15 mouse cellular contexts compared by ENCODE assay signal in the genomic region with DNA sequence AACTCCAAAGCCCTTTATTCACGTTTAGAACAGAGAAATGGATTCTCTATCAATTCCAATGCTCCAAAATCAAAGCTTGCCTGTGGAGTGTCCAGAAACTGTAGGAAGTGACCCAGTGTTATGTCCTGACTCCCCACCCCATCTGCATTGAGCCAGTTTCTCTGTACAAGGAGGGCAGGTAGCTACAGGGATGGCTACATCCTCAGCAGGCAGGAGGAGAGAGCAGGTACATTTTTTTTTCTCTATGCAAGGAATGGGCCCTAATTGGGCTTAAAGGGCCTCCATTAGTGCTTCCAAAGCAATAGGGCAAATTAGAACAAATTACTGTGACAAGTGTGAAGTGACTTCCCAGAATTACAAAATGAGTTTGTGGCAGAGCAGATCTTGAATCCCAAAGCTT. TPM values are rescaled to one million over a fixed set of nuclear protein-coding genes. Genes with fewer than 3 reads are reported as not detected.
DNase-seq lines count a peak whose midpoint lies in the region; ATAC-seq lines count a peak whose summit lies in the region.
"Had no signal": no experiment of that assay in that cellular context is flagged by ENCODE, and none has a peak within 500 bp of the region (broad histone marks: within the 10 kb centered on the region; RNA-seq: fewer than 3 reads in every experiment).

No protein-coding gene starts in this region.

- DNase-seq in hindbrain, embryonic 10.5 days (ENCODE audit: low spot score), result no peak
- DNase-seq in midbrain, embryonic 14.5 days, result no peak
- no peak for DNase-seq in midbrain, embryonic 11.5 days (ENCODE audit: low spot score, missing footprints)
- no peak for DNase-seq in thymus, postnatal 4 days
- DNase-seq in cerebellum, adult 8-10 months, result no peak
- DNase-seq: thymus, adult 18-20 months had no signal

- peak; percentile 53; the same call in 1 of the 2 replicates for ATAC-seq in hindbrain, embryonic 13.5 days (ENCODE audit: low FRiP score)
- no peak for ATAC-seq in midbrain, embryonic 14.5 days (ENCODE audit: low FRiP score, low TSS enrichment)
- ATAC-seq in midbrain, embryonic 11.5 days (ENCODE audit: low FRiP score), result no peak
- peak; percentile 41 for ATAC-seq in hindbrain, embryonic 16.5 days
- ATAC-seq in neural tube, embryonic 14.5 days (ENCODE audit: low read depth), result peak; percentile 41; the same call in 1 of the 2 replicates
- ATAC-seq: intestine, embryonic 15.5 days had no signal

- H3K27ac ChIP-seq in hindbrain, embryonic 13.5 days, result no peak overlapping the region
- no peak overlapping the region for H3K27ac ChIP-seq in hindbrain, embryonic 10.5 days
- peak overlapping the region; percentile 37; the same call in 1 of the 2 replicates for H3K27ac ChIP-seq in midbrain, embryonic 14.5 days (replicated peaks; ENCODE audit: low read depth, low read length)
- no peak overlapping the region for H3K27ac ChIP-seq in midbrain, embryonic 11.5 days (ENCODE audit: low read depth, low read length)
- no peak overlapping the region for H3K27ac ChIP-seq in hindbrain, embryonic 16.5 days (ENCODE audit: low read depth, low read length)
- no peak overlapping the region for H3K27ac ChIP-seq in neural tube, embryonic 14.5 days (ENCODE audit: low read depth, low read length)
- H3K27ac ChIP-seq: embryonic facial prominence, embryonic 10.5 days; intestine, embryonic 15.5 days; layer of hippocampus, adult 2 months had no signal

- H3K4me2 ChIP-seq in hindbrain, embryonic 13.5 days, result no peak overlapping the region
- H3K4me2 ChIP-seq in midbrain, embryonic 14.5 days (ENCODE audit: low read length), result no peak overlapping the region
- H3K4me2 ChIP-seq in midbrain, embryonic 11.5 days, result no peak overlapping the region
- H3K4me2 ChIP-seq in hindbrain, embryonic 16.5 days (ENCODE audit: low read length), result no peak overlapping the region
- no peak overlapping the region for H3K4me2 ChIP-seq in neural tube, embryonic 14.5 days (ENCODE audit: low read depth, low read length)
- H3K4me2 ChIP-seq: intestine, embryonic 15.5 days had no signal

- H3K36me3 ChIP-seq in hindbrain, embryonic 13.5 days, result no peaks in the 10 kb centered on the region
- H3K36me3 ChIP-seq in hindbrain, embryonic 10.5 days, result no peaks in the 10 kb centered on the region
- no peaks in the 10 kb centered on the region for H3K36me3 ChIP-seq in midbrain, embryonic 14.5 days (ENCODE audit: control insufficient read depth, insufficient read depth, low read length)
- H3K36me3 ChIP-seq in midbrain, embryonic 11.5 days (ENCODE audit: control insufficient read depth, insufficient read depth, low read length), result no peaks in the 10 kb centered on the region
- no peaks in the 10 kb centered on the region for H3K36me3 ChIP-seq in hindbrain, embryonic 16.5 days (ENCODE audit: control insufficient read depth, insufficient read depth, low read length)
- H3K36me3 ChIP-seq in neural tube, embryonic 14.5 days (ENCODE audit: control insufficient read depth, insufficient read depth, low read length), result no peaks in the 10 kb centered on the region
- H3K36me3 ChIP-seq: embryonic facial prominence, embryonic 10.5 days; G1E; intestine, embryonic 15.5 days had no signal

- no peaks in the 10 kb centered on the region for H3K27me3 ChIP-seq in hindbrain, embryonic 13.5 days
- H3K27me3 ChIP-seq in hindbrain, embryonic 10.5 days (ENCODE audit: insufficient read depth, poor library complexity, severe bottlenecking), result no peaks in the 10 kb centered on the region; the same call in 1 of the 2 replicates
- no peaks in the 10 kb centered on the region for H3K27me3 ChIP-seq in midbrain, embryonic 14.5 days (ENCODE audit: control insufficient read depth, insufficient read depth, low read length)
- H3K27me3 ChIP-seq in midbrain, embryonic 11.5 days (ENCODE audit: control insufficient read depth, insufficient read depth, low read length), result no peaks in the 10 kb centered on the region
- H3K27me3 ChIP-seq in hindbrain, embryonic 16.5 days (replicated peaks; ENCODE audit: control insufficient read depth, insufficient read depth, low read length), result no peaks in the 10 kb centered on the region
- H3K27me3 ChIP-seq in neural tube, embryonic 14.5 days (ENCODE audit: control insufficient read depth, insufficient read depth, low read length), result no peaks in the 10 kb centered on the region
- H3K27me3 ChIP-seq: CH12.LX; intestine, embryonic 15.5 days had no signal

- H3K4me3 ChIP-seq in hindbrain, embryonic 13.5 days, result no peak overlapping the region
- H3K4me3 ChIP-seq in hindbrain, embryonic 10.5 days, result no peak overlapping the region
- H3K4me3 ChIP-seq in midbrain, embryonic 14.5 days (replicated peaks; ENCODE audit: low read depth, low read length), result no peak overlapping the region
- no peak overlapping the region for H3K4me3 ChIP-seq in midbrain, embryonic 11.5 days (ENCODE audit: low read depth, low read length)
- no peak overlapping the region for H3K4me3 ChIP-seq in hindbrain, embryonic 16.5 days (ENCODE audit: low read length)
- no peak overlapping the region for H3K4me3 ChIP-seq in neural tube, embryonic 14.5 days (ENCODE audit: low read depth, low read length)
- H3K4me3 ChIP-seq: embryonic facial prominence, embryonic 10.5 days; intestine, embryonic 15.5 days; layer of hippocampus, adult 2 months had no signal

- H3K9me3 ChIP-seq in hindbrain, embryonic 13.5 days, result no peaks in the 10 kb centered on the region
- H3K9me3 ChIP-seq in hindbrain, embryonic 10.5 days, result no peaks in the 10 kb centered on the region
- no peaks in the 10 kb centered on the region for H3K9me3 ChIP-seq in midbrain, embryonic 14.5 days (ENCODE audit: control insufficient read depth, low read length)
- H3K9me3 ChIP-seq in midbrain, embryonic 11.5 days (ENCODE audit: control insufficient read depth, low read length), result no peaks in the 10 kb centered on the region
- no peaks in the 10 kb centered on the region for H3K9me3 ChIP-seq in hindbrain, embryonic 16.5 days (ENCODE audit: control insufficient read depth, low read length)
- H3K9me3 ChIP-seq in neural tube, embryonic 14.5 days (ENCODE audit: control insufficient read depth, low read length), result no peaks in the 10 kb centered on the region
- H3K9me3 ChIP-seq: embryonic facial prominence, embryonic 10.5 days; G1E; intestine, embryonic 15.5 days had no signal

- no peak overlapping the region for H3K9ac ChIP-seq in hindbrain, embryonic 13.5 days
- H3K9ac ChIP-seq in midbrain, embryonic 14.5 days (replicated peaks; ENCODE audit: low read length), result no peak overlapping the region
- no peak overlapping the region for H3K9ac ChIP-seq in midbrain, embryonic 11.5 days (ENCODE audit: low read length)
- no peak overlapping the region for H3K9ac ChIP-seq in hindbrain, embryonic 16.5 days (ENCODE audit: low read depth, low read length)
- no peak overlapping the region for H3K9ac ChIP-seq in neural tube, embryonic 14.5 days (replicated peaks; ENCODE audit: low read depth, low read length)
- H3K9ac ChIP-seq: intestine, embryonic 15.5 days had no signal

- WGBS in hindbrain, embryonic 13.5 days, result 0% methylated on average over 1 of the region's 1 CpGs
- 11% methylated on average over 1 of the region's 1 CpGs for WGBS in hindbrain, embryonic 10.5 days
- WGBS in midbrain, embryonic 14.5 days, result 6% methylated on average over 1 of the region's 1 CpGs
- WGBS in midbrain, embryonic 11.5 days, result 4% methylated on average over 1 of the region's 1 CpGs
- 3% methylated on average over 1 of the region's 1 CpGs for WGBS in hindbrain, embryonic 16.5 days
- 12% methylated on average over 1 of the region's 1 CpGs for WGBS in neural tube, embryonic 14.5 days

- no peaks in the 10 kb centered on the region for H3K4me1 ChIP-seq in hindbrain, embryonic 13.5 days (replicated peaks)
- no peaks in the 10 kb centered on the region for H3K4me1 ChIP-seq in hindbrain, embryonic 10.5 days (replicated peaks)
- no peaks in the 10 kb centered on the region for H3K4me1 ChIP-seq in midbrain, embryonic 14.5 days (ENCODE audit: control insufficient read depth, insufficient read depth, low read length)
- H3K4me1 ChIP-seq in midbrain, embryonic 11.5 days (ENCODE audit: control insufficient read depth, insufficient read depth, low read length), result no peaks in the 10 kb centered on the region
- H3K4me1 ChIP-seq in hindbrain, embryonic 16.5 days (ENCODE audit: control insufficient read depth, insufficient read depth, low read depth, low read length), result no peaks in the 10 kb centered on the region
- no peaks in the 10 kb centered on the region for H3K4me1 ChIP-seq in neural tube, embryonic 14.5 days (ENCODE audit: control insufficient read depth, insufficient read depth, low read length)
- H3K4me1 ChIP-seq: embryonic facial prominence, embryonic 10.5 days; intestine, embryonic 15.5 days had no signal

RNA-seq across cellular contexts. Expression of gene Gpr50, which starts 15.0 kb away (rescaled TPM):
- 1.7 and 2.6 TPM in 2 replicates for polyA plus RNA-seq in hindbrain, embryonic 13.5 days (2015; fragmentation: Nextera tagmentation; extraction: Ambion mirVana)
- 1.4 and 3.0 TPM in 2 replicates for polyA plus RNA-seq in hindbrain, embryonic 10.5 days (2016; fragmentation: Nextera tagmentation; extraction: Ambion mirVana)
- 3.3 and 4.9 TPM in 2 replicates for polyA plus RNA-seq in midbrain, embryonic 14.5 days (2014; fragmentation: Nextera tagmentation; extraction: Ambion mirVana)
- polyA plus RNA-seq in midbrain, embryonic 11.5 days (2014; fragmentation: Nextera tagmentation; extraction: Ambion mirVana), result 3.1 and 3.4 TPM in 2 replicates
- polyA plus RNA-seq in hindbrain, embryonic 16.5 days (2015; fragmentation: Nextera tagmentation; extraction: Ambion mirVana), result 2.3 and 2.5 TPM in 2 replicates
- polyA plus RNA-seq in neural tube, embryonic 14.5 days (2014; fragmentation: Nextera tagmentation; extraction: Ambion mirVana), result 0.60 and 0.72 TPM in 2 replicates
- polyA plus RNA-seq: G1E; liver, adult 2 months had no signal

Comparison
In these comparisons a context has a peak if more than half of its experiments do, and no peak if none do; other contexts are left out.
1. ATAC-seq: peak in hindbrain, embryonic 13.5 days (single experiment), hindbrain, embryonic 16.5 days (single experiment) and neural tube, embryonic 14.5 days (single experiment); none in midbrain, embryonic 14.5 days (single experiment) and midbrain, embryonic 11.5 days (single experiment).